Mouse (Mus musculus) MEL (cell line): ENCODE measurements around the gene Cox11.

Experiments
- CTCF ChIP-seq, 3 experiments: IDR thresholded peaks in 2 of 3; conservative IDR thresholded peaks in 1 of 3; 2 replicates each; pipeline ENCODE4 v1.5.1; 2011 to 2012; ENCODE audit warnings: low read length in 3 of 3, low read depth in 2 of 3, mild to moderate bottlenecking in 2 of 3, improper control_type of control experiment in 1 of 3, inconsistent platforms in 1 of 3, mixed read lengths in 1 of 3, moderate library complexity in 1 of 3; ENCODE audit not compliant: control insufficient read depth in 1 of 3, insufficient read depth in 1 of 3, poor library complexity in 1 of 3, severe bottlenecking in 1 of 3
- MAX ChIP-seq: IDR thresholded peaks from 2 replicates; pipeline ENCODE4 v1.6.1; 2011; ENCODE audit warnings: low read length, improper control_type of control experiment
- POLR2A ChIP-seq, 2 experiments: IDR thresholded peaks; 2 replicates each; pipeline ENCODE4 v1.6.1; 2011 to 2012; ENCODE audit warnings: low read length in 2 of 2, mild to moderate bottlenecking in 2 of 2, control low read depth in 1 of 2, improper control_type of control experiment in 1 of 2, low read depth in 1 of 2, moderate library complexity in 1 of 2; ENCODE audit not compliant: control insufficient read depth in 1 of 2, insufficient read depth in 1 of 2, poor library complexity in 1 of 2
- USF1 ChIP-seq: IDR thresholded peaks from 2 replicates; pipeline ENCODE4 v1.6.1; 2014; ENCODE audit warnings: low read depth, mild to moderate bottlenecking, inconsistent platforms, low read length, improper control_type of control experiment, moderate library complexity

DNA sequence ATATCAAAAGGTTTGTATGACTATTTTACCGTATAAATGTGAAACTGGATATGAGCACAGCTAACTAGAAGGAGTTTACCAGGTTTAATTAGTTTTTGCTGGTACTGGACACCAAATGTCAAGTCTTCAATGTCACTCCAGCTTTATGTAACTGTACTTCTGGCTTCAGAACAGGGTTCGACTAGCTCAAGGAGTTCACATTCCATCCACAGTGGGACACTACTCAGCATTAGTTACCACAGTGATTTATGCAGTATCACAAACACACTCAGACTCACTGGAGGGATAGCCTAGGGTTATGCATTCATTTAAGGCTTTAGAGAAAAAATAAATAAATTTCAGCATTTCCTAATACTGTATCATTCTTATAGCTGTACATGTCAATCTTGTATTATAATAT lies 5.5 kb upstream of the Cox11 start:
- TF ChIP-seq USF1 (no peak), CTCF (IDR thresholded peaks at IDR 0.05 in 2 of 3, conservative IDR thresholded peaks at IDR 0.05 in 1 of 3; ENCODE audit: control insufficient read depth in 1 of 3, insufficient read depth in 1 of 3, low read depth in 2 of 3, low read length in 3 of 3, poor library complexity in 1 of 3, severe bottlenecking in 1 of 3) (no peak), MAX (no peak), POLR2A (IDR thresholded peaks at IDR 0.05; ENCODE audit: control insufficient read depth in 1 of 2, insufficient read depth in 1 of 2, low read depth in 1 of 2, low read length in 2 of 2, poor library complexity in 1 of 2) (no peak)
